Mouse (Mus musculus): Measurements from ENCODE around the gene St8sia1.

Gene St8sia1

DNA sequence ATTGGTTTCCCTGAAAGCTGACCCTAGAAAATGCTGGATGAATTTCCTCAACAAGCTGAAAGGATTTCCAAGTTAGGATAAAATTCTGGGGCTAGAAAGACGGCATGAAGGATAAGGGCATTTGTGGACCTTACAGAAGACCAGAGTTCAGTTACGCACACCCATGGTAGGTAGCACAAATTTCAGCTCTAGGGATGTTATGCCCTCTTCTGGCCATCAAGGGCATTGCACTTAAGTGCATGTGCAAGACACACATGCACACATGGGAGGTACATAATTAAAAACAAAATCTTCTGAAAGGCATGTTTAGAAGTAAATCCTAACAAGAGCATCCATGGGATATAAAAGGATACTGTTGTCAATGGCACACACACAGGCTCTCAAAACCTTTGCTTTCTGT is 105.3 kb downstream of the St8sia1 start:
- no peak for DNase-seq

DNA sequence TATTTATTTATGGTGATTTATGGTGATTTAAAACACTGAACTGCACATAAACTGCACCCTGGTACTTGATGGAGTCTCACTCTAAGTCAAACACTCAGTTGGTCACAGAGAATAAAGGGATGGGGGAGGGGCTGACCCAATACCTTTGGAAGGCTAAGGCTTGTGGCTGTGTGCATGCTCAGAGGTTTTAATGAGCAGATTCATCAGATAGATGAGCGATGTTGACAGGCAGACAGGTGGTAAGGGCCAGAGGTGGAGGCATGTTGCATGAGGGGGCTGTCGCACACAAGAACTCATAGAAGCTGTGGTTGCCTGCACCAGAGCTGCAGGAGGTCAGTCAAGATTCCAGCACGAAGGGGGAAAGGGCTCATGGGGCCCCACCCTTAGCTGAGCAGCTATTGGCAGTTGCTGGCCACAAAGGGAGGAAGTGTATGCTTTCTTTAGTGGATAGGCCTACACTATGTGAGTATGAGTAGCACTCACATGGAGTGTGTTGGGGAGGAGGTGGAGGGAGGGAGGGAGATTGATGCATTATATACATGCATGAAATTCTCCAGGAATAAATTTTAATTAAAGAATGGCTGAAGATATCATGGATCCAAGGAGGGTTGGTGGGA is 107.9 kb downstream of the St8sia1 start:
- DNase-seq = no peak

DNA sequence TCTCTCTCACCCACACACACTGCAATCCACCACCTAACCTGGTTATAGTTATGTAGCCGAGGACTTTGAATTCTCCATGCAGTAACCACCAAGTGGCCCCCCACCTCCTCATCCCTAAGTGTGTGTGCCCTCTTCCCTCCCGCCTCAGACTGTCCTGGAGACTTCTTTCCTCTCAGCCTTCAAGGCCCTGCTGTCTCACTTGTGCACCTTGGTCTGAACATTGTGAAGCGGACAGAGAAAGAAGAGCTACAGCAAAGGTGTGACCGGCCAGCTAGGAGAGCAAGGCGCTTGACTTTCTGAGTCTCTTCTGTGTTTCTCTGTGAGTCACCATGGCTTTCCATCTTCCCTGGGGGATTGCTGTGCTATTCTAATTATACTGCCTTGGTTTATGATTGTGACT is 108.5 kb downstream of the St8sia1 start:
- DNase-seq = no peak

DNA sequence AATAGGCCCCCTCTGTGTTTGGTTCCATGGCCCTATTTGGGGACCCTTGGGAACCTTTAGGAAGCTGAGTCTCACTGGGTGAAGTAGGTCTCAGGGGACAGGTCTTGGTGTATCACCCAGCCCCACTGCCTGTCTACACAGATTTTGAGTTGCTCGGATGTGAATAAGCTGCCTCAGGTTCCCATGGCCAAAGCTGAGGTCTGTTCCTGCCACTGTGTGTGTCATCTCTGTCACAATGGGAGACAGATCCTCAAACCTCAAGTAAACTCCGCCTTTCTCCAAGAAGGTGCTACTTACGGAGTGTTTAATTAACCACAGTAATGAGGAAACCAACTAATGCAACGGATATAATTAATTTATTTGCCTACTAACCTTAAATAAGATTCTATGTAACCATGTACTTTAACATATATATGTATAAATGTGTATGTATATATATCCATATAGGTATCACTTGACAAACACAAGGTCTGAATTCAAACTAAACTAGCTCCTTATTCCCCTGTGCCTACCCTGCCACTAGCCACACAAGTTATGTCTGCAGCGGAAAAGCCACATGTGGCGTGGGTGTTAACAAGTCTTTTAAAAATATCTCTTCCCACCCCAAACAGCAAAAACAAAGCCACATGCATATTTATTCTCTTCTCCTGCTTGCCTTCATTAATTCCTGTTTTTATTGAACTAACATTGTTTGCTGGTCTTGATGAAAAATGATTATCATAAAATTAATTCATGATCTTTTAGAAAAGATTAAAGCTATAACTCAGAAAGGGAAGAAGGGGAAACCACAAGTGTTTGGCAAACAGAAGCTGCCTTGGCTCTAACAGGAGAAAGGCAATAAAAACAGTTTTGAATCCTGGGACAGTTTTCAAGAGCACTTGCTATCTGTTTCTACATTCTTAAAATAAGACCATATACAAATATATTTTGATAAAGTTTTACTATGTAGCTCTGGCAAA is 111.6 kb downstream of the St8sia1 start:
- DNase-seq = no peak

DNA sequence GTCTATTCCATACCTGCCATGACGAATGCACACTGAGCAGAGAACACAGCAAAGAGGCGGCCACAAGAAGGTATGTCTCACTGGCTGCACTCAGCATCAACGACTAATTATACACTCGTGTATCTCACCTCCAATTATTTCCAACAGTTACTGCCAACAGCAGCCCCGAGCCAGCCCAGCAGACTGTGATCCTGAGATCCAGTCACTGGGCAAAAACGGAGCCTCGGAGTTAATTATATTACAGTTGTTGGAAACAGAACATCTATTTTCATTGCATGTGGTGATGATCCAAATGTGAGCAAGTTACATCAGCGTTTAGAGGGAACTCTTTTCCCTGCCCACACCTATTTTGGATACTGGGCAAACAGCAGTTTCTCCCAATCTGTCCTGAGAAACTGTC is 113.8 kb downstream of the St8sia1 start:
- DNase-seq = no peak

DNA sequence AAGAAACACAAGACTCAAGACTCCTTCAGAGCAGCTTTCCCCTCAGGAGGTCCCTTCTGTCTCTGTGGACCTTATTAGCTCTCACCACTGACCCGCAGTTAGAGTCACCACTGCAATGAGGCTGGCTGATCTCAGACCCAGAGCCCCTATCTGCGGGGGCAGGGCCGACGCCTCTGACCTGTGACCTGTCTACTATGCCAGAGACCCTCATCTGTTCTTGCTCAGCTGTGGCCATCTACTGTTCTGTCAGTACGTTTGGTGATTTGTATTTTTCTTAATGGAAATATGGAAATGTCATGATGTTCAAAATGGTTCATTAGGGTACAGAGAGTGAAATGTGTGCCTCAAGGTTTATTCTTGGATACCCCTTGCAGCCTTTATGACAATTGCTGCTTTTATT is 114.9 kb downstream of the St8sia1 start:
- DNase-seq = no peak

DNA sequence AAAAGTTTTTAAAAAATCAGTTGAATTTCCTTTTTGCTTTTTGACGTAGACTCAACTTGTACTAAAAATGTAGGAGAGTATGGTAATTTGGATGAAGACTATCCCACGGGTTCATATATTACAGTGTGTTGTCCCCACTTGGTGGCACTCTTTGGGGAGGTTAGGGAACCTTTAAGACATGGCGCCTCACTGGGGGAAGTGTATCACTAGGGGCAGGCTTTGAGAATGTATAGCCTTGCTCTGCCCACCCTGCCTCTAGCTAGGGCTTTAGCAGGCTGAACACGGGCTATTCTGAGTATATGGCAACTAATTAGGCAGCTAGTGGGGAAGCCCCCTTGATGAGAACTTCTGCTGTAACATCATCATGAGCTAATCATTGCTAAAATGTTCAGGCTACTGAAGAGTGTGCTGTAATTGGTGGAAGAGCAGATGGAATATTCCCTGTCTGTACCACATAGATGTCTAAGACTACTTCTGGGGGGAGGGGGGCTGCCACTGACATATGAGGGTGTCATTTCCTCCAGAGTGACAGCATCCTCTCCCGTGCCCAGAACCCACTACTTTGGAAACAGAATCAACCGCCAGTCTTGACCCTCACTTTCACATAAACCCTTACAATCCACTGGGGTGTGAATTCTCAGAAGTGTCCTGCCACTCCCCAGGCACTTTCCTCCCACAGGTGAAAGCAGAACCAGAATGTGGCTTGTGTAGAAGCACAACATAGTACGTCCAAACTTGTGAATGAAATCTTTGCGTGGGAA is 116.2 kb downstream of the St8sia1 start:
- DNase-seq = no peak

DNA sequence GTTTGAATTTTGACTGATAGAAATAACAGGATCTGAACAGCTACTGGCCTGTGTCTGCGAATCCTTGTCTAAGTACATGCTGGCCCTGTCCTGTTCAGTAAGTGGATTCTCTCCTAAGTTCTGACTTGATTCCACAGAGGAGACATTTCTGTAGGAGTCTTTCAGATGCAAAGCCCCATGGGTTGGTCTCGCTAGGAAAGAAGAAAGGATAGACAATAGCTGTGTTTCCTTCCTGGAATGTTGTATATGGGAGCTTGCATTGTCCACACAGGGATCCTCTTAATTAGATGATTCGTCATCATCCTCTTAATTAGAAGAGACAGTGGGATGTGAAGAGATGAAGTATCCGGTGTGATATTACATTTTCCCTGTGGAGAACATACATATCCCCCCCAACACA is 117.4 kb downstream of the St8sia1 start:
- no peak for DNase-seq

DNA sequence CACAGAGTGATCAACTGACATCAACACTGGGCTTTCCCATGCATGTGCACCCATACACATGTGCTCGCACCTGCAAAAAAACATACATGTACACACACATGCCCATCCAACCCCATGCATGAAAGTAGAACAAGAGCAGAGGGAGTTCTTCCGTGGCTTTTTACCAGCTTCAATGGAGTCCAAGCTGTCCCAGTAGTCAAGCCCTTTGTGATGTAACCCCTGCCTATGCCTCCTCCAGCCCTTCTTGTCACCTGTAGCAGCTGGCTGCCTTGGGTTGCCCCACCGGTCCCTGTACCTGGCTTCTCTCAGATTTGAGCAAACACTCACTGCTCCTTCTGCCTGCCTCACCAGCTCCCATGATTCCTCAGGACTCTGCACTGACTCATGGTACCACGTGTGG is 119.2 kb downstream of the St8sia1 start:
- no peak for DNase-seq

DNA sequence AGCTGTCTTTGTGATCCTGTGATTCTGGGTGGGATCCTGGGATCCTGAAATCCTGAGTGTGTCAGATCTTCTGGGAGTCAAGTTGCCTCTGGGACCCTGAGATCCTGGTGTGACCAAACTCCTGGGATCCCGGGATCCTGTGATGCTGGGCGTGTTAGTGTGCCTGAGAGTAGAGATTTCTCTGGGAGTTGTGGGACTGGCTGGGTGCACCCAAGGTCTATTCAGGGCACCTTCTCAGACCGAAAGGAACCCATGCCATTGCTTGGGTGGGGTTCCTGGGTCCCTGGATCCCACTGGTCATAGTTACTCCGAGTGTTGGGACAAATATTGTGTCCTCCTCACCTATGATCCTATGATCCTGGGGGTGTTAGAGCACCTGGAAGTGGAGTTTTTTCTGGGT is 120.2 kb downstream of the St8sia1 start:
- no peak for DNase-seq

DNA sequence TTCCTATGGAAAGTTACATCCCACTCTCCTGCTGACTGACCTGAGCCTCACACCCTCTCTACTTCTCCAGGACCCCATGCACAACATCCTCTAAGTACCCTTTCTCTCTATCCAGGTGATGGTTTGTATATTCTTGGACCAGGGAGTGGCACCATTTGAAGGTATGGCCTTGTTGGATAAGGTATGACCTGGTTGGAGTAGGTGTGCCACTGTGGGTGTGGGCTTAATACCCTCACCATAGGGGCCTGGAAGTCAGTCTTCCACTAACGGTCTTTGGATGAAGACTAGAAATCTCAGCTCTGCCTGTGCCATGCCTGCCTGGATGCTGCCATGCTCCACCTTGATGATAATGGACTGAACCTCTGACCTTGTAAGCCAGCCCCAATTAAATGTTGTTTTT is 125.8 kb downstream of the St8sia1 start:
- no peak for DNase-seq

DNA sequence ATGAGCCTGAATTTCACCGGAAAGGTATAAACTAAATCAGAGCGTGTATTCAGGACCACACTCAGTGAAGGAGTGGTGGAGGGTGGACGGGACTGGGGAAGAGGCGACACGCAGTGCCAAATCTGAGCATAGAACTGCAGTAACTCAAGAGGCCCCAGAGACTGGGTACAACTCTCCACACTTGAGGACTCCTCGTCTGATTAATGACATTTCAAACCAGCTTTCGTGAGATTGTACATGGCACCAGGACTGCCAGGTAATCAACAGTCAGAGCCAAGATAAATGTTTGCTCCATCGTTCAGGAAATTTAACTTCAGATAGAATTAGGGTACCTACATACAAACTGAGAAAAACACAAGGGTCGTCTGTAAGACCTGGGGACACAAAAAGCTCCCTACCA is 126.9 kb downstream of the St8sia1 start:
- DNase-seq = no peak

DNA sequence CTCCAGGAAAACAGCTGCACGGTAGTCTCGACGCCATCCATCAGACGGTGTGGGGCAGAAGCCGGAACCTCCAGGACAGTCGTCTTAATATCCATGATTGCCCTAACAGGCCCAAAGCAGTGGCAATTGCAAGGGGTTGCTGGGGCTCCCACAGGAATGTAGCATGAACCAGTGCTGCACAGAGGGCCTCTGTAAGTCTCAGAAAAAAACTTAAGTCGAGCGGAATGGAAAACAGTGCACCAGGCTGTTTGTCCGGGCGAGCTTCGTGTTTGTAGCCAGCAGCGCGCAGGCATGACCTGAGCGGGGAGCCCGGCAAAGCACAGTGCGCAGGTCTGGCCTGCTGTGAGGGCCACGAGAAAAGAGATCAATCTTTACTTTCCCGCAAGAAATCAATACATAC is 128.5 kb downstream of the St8sia1 start:
- DNase-seq = no peak

DNA sequence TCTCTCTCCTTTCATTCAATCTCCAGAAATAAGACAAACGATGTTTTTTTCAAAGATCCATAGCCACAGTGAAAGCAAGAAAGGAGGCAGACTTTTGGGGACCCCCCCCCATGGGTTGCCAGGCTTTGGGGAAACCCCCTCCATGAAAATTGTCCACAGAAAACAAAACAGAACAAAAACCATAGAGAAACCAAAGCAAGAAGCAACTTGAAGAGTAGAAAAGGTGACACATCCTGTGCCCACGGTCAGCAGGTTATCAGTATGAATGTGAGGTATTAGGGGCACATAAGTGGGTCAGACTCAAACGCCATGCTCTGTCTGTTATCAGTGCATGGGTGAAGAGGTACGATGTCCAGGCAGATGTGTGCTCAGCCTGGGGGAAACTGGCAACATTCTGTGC is 129.3 kb downstream of the St8sia1 start:
- no peak for DNase-seq

DNA sequence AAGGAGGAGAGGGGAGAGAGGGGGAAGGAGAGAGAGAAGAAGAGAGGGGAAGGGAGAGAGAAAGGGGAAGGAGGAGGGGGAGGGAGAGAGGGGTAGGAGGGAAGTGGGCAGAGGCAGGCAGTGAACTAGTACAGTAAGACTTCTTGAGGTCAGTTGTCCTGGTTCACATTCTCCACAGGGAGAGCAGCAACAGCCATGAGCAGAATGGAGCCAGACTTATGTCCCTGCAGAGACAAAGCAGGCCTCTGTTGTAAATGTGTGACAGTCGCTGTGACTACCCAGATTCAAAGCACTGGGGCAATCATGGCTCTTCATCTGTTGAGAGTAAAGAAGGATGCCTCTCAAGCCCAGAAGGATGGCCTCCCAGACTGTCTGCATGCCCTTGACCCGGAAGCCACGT is 132.5 kb downstream of the St8sia1 start:
- DNase-seq = no peak

DNA sequence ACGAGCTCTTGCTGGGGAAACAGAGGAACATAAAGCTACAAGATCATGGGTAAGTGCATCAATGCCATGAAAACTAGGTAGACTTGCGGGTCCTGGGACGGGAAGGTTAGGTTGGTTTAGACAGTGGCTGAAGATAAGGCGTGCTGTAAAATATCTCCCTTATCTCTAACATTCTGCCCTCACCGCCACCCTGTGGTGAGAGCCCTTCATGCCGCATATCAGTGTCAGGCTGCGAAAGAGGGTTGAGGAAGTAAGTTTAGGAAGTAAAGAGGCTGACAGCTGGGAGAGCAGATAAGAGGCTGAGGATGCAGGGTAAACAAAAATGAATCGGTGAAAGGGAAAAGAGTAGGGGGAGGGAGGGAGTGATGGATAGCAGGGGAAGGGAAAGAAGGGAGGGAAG is 133.0 kb downstream of the St8sia1 start:
- DNase-seq = no peak

DNA sequence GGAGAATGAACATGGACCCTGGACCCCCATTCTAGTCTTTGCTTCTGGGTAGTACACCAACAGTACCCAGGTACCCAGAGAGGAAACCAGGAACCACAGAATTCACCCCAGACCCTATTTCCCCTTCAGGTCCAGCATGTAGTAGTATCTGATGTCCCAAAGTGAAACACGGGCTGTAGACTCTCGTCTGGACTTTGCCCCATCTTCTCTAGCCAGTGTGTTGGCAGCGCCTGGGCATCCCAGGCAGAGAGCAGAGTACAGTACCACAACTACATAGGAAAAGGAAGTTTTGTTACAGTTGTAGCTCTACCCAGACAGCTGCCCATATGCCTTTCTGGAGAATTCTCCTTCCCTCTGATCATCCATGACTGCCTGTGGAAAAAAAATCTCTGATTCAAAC is 134.0 kb downstream of the St8sia1 start:
- no peak for DNase-seq

DNA sequence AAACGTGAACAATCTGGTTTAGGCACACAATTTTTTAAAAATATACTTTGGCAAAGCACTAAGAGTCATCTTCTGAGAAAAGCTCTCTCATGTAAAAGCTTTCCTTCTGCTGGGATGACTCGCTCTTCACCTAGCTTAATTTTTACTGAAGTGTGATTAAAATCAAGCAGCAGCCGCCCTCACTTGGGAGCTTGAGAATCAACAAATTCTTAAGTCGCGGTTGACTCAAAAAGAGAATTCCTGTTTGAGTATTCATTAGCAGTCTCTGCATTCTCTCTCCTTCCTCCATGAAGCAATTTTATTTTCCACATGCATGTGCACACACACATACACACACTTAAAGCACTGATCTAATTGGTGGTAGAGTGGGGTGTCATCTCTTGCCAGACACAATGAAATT is 138.8 kb downstream of the St8sia1 start:
- DNase-seq = no peak

DNA sequence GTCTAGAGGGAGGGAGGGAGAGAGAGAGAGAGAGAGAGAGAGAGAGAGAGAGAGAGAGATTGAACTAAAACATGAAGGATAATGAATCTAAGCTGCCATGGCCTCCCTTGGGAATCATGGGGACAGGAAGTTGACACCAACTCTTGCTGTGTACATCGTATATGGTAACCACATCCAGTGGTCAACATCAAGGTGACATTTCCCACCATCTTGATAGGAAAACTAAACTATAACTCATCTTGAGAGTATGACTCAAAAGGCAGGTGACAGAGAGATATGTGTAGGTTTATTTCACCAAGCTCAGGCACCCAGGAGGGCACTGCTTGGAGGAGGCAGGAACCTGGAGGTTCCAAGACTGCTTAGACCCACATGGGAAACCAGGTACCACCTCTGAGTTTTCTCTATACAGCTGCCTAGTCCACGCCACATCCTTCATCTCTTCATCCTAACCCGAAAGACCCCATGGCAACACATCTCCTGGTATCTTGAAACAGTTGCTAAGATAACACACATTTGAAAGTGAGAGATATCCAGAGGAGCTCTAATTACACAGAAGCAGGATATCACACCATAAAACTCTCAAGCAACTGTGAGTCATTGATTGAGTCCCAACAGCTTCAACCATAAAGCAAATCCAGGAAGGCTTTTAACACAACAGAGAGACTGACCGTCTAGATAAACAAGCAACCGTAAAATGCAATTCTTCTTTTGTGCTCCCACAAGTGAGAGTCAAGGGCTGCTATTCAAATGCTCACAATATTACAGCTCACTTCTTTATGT is 141.1 kb downstream of the St8sia1 start:
- no peak for DNase-seq

DNA sequence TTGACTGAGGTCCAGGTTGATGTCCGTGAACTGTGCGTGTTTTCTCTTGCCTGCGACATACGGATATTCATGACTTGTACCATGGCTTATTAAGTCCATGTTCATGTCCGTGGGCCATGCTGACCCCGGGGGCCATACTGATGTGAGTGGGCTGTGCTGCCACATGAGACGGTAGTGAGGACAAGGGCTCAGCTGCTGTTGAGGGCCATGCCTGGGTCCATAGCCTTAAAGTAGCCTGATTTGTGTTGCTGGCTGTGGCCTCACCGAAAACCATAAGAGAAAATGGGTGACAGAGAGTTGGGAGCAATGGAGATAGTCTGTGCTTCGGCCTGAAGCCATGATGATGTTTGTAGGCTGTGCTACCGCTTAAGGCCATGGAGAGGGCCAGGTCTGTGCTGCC is 145.9 kb downstream of the St8sia1 start:
- DNase-seq = no peak

DNA sequence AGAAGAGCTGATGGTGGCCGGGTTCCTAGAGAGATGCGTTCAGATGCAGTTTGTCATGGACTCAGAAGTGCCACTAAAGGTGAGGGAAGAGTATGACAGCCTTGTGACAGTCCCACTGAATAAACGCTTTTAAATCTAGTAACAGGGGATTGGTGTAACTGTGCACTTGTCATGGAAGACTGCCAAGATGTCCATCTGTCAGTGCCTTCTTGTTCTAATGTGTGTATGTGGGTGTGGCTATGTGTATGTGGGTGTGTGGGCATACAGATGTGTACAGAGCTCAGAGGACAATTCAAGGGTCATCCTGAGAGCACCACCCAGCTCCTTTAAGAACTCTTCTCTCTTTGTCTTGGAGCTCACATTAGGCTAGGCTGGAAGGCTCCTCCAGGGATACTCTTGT is 148.7 kb downstream of the St8sia1 start:
- DNase-seq = no peak

DNA sequence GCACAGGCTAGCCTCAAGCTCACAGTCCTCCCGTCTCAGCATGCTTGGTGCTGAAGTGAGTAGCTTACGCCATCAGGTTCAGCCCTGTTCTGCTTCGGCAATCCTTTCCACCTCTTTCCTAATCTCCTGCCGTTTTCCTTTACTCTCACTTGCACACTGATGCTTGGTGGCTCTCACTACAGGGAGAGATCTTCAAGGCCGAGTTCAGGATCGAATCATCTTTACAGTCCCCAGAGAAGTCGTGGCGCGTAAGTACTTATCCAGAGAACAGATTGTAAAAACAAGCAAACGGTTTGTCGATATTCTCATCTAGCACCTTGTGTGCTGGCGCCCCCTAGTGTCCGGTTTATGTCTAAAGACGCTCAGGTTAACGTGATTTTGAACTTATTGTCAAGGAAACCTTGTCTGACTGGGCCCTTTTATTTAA is 149.7 kb downstream of the St8sia1 start:
- DNase-seq = peak; percentile 91

DNA sequence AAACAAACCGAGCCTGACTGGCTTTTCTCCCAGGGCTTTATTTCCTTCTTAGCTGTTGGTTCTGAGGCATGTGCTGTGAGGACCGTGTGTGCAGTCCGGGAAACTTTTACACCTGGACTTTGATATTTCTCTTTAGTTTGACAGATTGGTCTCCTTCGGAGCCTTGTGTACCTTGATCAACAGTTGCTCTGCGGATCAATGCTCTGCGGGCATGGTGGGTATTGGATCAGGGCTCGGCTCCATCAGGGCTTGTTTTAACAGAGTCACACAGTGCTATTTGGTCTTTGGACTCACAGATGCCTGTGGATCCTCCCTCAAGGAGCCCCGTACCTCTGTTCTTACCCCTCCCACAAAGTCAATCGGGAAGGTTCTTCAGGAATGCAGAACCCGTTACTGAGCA is 150.2 kb downstream of the St8sia1 start:
- peak; percentile 11 for DNase-seq

Measured in cerebellum, adult 9-10 months (tissue).